Mouse (Mus musculus) liver, embryonic 12.5 days (tissue): ENCODE measurements at regions not wholly inside any gene's neighbourhood (a gene's known extent, or its start where the extent isn't known, plus 50 kb on each side); places are given as distances from the start of the nearest gene placed in this dataset.

ENCODE experiments used
- ATAC-seq: fragments of 200-750 bp; cut with Nextera tagmentation; 2 replicates; pipeline ENCODE4 v1.8.0; 2017; ENCODE audit warnings: moderate number of reproducible peaks, mild to moderate bottlenecking, moderate library complexity
- H3K27ac ChIP-seq: fragments of 300-500 bp; sonication (generic); 2 replicates; pipeline ENCODE4 v1.5.1; 2016; ENCODE audit warnings: mild to moderate bottlenecking
- H3K27me3 ChIP-seq: fragments of 300-500 bp; sonication (generic); replicated peaks from 2 replicates; pipeline ENCODE4 v1.6.1; 2016; ENCODE audit warnings: mild to moderate bottlenecking, moderate library complexity
- H3K36me3 ChIP-seq: fragments of 300-500 bp; sonication (generic); 2 replicates; pipeline ENCODE4 v1.6.1; 2016; ENCODE audit warnings: mild to moderate bottlenecking, moderate library complexity
- H3K4me1 ChIP-seq: fragments of 300-500 bp; sonication (generic); 2 replicates; pipeline ENCODE4 v1.6.1; 2016
- H3K4me2 ChIP-seq: fragments of 300-500 bp; sonication (generic); 2 replicates; pipeline ENCODE4 v1.6.1; 2016; ENCODE audit warnings: mild to moderate bottlenecking, moderate library complexity
- H3K4me3 ChIP-seq: fragments of 300-500 bp; sonication (generic); 2 replicates; pipeline ENCODE4 v1.5.1; 2016; ENCODE audit warnings: mild to moderate bottlenecking, moderate library complexity
- H3K9ac ChIP-seq: fragments of 300-500 bp; sonication (generic); 2 replicates; pipeline ENCODE4 v1.6.1; 2016; ENCODE audit warnings: mild to moderate bottlenecking, moderate library complexity
- H3K9me3 ChIP-seq: fragments of 300-500 bp; sonication (generic); replicated peaks from 2 replicates; pipeline ENCODE4 v1.6.1; 2016; ENCODE audit warnings: mild to moderate bottlenecking, moderate library complexity
- WGBS: fragments of 180-500 bp; shearing (Covaris S2); methylation state at CpG from one replicate; pipeline ENCODE4 v1.1.7; 2016; ENCODE audit not compliant: insufficient replicate concordance; 5-methylcytosine and 5-hydroxymethylcytosine counted together

DNA sequence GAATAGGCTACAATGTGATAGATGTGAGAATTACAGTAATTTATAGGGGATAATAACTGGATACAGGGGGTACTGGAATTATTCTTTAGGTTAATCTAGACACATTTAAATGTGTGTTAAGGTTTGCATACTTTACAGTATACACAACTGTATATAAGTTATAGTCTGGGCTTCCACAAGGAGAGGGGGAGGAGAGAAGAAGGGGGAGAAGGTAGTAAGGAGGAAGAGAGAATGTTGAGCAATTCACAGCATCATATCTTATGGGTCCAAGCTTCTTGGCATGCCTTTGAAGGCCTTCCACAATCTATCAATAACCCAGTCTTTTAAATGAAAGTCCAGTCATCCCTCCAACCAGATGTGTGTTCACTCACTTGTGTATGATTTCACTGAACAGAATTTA is 153.8 kb upstream of the Klf7 start:
- H3K27me3 ChIP-seq = no peaks in the 10 kb centered on the region
- ATAC-seq = no peak

DNA sequence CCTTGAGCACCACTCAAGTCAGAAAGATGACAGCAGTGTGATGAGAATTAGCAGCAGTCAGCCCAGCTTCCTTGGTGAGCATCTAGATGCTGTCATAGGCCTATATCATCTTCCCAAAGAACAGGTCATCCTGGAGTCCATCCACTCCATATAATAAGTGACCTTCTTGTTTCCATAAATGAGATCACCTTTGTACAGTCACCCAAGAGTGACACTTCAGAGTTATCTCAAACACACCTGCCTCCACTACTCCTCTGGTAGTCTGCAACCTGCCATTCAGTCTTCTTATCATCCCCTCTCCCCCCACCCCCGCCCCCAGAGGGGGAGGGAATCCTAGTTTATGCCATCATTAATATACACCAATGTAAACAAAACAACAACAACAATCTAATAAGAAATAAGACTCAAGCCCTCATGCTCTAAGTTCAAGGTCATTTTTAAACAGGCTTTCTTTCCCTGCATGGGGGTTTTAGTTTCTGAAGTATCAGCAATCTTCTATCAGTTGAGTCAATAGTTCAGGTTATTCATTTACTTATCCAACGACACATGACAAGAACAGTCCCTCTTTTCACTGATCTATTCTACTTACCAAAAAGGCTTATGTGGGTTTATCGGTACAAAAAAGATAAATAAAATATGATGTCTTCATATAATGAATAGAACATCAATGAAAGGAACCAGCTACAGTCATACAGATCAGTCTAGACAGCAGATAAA is 153.2 kb upstream of the Klf7 start:
- Histone ChIP-seq H3K4me3 (no peak overlapping the region), H3K27ac (no peak overlapping the region), H3K27me3 (no peaks in the 10 kb centered on the region), H3K9ac (no peak overlapping the region), H3K4me2 (no peak overlapping the region), H3K4me1 (no peaks in the 10 kb centered on the region), H3K9me3 (no peaks in the 10 kb centered on the region), H3K36me3 (no peaks in the 10 kb centered on the region)
- ATAC-seq = no peak
- WGBS = 61% methylated on average over 3 of the region's 3 CpGs

More for the DNA sequence above, 153.8 kb upstream of the Klf7 start:
- Histone ChIP-seq H3K9ac (no peak overlapping the region), H3K36me3 (no peaks in the 10 kb centered on the region), H3K4me3 (no peak overlapping the region), H3K9me3 (no peaks in the 10 kb centered on the region), H3K27ac (no peak overlapping the region), H3K4me1 (no peaks in the 10 kb centered on the region), H3K4me2 (no peak overlapping the region)

DNA sequence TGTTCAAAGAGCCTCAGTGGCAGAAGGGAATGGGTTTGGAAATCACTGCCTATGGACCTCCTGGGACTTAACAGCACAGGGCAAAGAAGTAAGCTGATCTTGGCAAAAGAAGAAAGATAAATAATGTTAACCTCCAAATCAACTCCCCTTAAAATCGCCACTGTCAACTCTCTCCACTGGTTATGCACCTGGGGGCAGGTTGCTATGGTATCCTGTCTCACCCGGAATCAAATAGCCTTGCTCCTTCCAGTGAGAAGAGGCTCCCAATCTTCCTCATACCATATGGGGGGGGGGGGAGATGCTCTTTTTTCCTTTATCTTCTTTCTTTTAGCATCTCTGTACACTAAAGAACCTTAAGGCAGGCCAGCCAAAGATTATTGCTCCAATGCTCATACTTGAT is 135.2 kb upstream of the Klf7 start:
- Histone ChIP-seq H3K9me3 (no peaks in the 10 kb centered on the region), H3K36me3 (no peaks in the 10 kb centered on the region), H3K4me1 (no peaks in the 10 kb centered on the region), H3K9ac (no peak overlapping the region), H3K4me2 (no peak overlapping the region), H3K27ac (no peak overlapping the region), H3K4me3 (no peak overlapping the region), H3K27me3 (no peaks in the 10 kb centered on the region)
- 46% methylated on average over 2 of the region's 2 CpGs for WGBS
- no peak for ATAC-seq

DNA sequence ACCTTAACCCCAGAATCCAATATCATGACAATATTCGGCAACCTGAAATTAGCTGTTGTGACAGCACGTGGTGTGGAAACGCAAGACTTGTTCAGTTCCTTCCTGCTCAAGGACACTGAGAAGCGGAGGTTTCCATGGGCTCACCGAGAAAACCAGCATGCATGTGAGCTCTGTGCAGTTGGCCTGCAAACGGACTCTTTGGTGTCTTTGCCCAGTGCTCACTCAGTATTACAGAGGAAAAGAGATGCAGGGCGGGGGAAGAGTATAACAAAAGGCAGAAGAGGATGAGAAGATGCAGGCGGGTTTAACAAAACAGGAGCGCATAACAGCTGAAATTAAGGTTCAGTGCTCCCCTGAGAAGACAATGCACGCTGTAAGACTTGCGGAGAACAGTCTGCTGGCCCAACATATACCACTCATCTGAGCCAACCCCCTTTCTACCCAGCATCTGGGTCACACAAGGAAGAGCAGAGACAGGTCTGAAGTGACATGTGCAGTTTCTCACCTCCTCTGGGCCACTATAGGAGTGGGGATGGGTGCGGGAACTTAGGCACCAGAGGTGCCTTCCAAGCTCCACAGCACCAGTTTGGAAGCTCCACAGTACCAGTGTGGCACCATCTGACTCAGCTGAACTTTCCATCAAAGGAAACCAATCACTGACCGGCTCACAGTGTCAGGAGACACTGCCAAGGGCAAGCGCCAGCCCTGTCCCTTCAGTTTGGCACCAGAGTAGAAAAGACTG is 133.6 kb upstream of the Klf7 start:
- no peak overlapping the region for H3K4me3 ChIP-seq
- no peak overlapping the region for H3K4me2 ChIP-seq
- WGBS = 65% methylated on average over 14 of the region's 14 CpGs

DNA sequence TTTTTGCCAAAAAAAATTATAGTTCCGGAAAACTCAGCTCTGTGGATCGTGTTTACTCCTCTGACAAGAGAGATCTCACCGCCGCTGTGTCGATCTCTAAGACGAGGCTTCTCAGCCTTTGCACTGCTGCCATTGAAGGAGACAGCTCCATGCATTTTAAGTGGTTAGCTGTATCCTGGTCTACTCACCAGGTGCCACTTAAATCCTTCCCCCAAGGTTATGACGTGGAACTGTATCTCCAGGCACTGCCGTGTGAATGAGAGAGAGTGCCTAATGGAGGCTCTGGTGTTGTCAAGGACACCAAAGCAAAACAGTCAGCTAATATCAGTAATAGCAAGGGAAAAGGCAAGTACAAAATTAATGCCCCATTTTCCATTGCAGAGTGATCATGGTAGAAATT is 132.6 kb upstream of the Klf7 start:
- Histone ChIP-seq H3K9ac (no peak overlapping the region), H3K36me3 (no peaks in the 10 kb centered on the region), H3K27ac (no peak overlapping the region), H3K9me3 (no peaks in the 10 kb centered on the region), H3K4me2 (no peak overlapping the region), H3K4me3 (no peak overlapping the region), H3K27me3 (no peaks in the 10 kb centered on the region), H3K4me1 (no peaks in the 10 kb centered on the region)
- 84% methylated on average over 8 of the region's 8 CpGs for WGBS
- ATAC-seq = no peak

More for the DNA sequence above, 133.6 kb upstream of the Klf7 start:
- no peak for ATAC-seq
- no peak overlapping the region for H3K27ac ChIP-seq
- H3K27me3 ChIP-seq = no peaks in the 10 kb centered on the region
- no peaks in the 10 kb centered on the region for H3K4me1 ChIP-seq
- no peaks in the 10 kb centered on the region for H3K36me3 ChIP-seq
- no peak overlapping the region for H3K9ac ChIP-seq
- no peaks in the 10 kb centered on the region for H3K9me3 ChIP-seq

DNA sequence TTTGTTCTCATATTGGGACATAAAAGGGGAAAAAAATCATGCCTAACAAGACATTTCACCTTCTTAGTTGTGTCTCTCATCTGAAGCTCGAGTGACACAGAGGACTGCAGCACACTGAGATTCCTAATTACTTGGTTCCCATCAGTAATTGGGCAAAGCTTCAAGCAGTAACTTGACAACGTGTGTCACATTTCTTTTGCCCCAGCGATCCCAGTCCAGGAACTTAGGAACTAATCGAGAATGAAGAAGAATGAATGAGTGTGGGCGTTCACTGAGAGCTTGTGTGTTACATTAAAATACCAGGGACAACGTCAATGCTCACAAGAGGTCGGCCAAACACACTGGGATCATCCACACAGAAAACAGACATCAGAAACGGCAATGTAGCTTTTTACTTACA is 131.9 kb upstream of the Klf7 start:
- Histone ChIP-seq H3K9me3 (no peaks in the 10 kb centered on the region), H3K4me2 (no peak overlapping the region), H3K36me3 (no peaks in the 10 kb centered on the region), H3K9ac (no peak overlapping the region), H3K4me1 (no peaks in the 10 kb centered on the region), H3K27me3 (no peaks in the 10 kb centered on the region), H3K4me3 (no peak overlapping the region), H3K27ac (no peak overlapping the region)
- no peak for ATAC-seq
- 68% methylated on average over 8 of the region's 8 CpGs for WGBS

DNA sequence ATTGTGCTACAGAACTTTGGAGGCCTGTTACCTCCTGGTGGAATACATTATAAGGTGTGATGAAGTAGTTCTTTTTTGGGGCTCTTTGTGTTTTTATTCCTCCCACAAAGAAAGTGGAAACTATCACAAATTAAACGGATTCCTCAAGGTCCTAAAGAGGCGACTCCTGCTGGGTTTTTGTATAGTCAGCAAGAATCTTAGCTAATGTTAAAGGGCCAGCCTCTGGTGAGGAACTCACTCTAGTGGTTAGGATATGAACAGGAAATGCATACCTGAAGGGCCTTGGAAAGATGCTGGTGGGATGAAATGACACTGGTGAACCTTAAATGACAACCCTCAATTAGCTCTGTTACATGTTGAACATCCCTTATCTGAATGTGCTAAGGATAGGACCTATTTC is 120.3 kb upstream of the Klf7 start:
- Histone ChIP-seq H3K27ac (no peak overlapping the region), H3K9ac (no peak overlapping the region), H3K4me2 (no peak overlapping the region), H3K36me3 (no peaks in the 10 kb centered on the region), H3K27me3 (no peaks in the 10 kb centered on the region), H3K4me3 (no peak overlapping the region), H3K9me3 (no peaks in the 10 kb centered on the region), H3K4me1 (no peaks in the 10 kb centered on the region)
- no peak for ATAC-seq
- 53% methylated on average over 2 of the region's 2 CpGs for WGBS

DNA sequence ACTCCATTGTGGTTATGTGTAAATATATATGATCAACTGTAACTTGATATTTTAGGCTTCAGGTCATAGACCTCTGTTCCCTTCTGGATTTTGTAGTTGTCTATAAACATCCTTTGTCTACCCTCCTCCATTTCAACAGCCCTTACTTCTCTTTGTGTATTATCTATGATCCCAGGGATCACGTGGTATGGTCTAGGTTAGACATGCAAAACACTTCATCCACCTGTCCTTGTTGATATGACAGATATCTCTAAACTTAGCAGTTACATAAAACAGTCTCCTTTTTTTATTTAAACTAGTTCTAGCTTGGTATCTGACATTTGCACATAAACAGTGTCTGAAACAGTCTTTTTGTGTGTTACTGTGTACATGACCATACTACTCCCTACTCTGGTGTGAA is 107.6 kb upstream of the Klf7 start:
- H3K9me3 ChIP-seq = no peaks in the 10 kb centered on the region
- no peak overlapping the region for H3K27ac ChIP-seq
- no peak overlapping the region for H3K4me3 ChIP-seq
- WGBS = 60% methylated on average over 1 of the region's 1 CpGs
- no peak overlapping the region for H3K9ac ChIP-seq
- ATAC-seq = no peak
- H3K4me2 ChIP-seq = no peak overlapping the region
- H3K27me3 ChIP-seq = no peaks in the 10 kb centered on the region
- H3K4me1 ChIP-seq = no peaks in the 10 kb centered on the region; the same call in 1 of the 2 replicates
- no peaks in the 10 kb centered on the region for H3K36me3 ChIP-seq

DNA sequence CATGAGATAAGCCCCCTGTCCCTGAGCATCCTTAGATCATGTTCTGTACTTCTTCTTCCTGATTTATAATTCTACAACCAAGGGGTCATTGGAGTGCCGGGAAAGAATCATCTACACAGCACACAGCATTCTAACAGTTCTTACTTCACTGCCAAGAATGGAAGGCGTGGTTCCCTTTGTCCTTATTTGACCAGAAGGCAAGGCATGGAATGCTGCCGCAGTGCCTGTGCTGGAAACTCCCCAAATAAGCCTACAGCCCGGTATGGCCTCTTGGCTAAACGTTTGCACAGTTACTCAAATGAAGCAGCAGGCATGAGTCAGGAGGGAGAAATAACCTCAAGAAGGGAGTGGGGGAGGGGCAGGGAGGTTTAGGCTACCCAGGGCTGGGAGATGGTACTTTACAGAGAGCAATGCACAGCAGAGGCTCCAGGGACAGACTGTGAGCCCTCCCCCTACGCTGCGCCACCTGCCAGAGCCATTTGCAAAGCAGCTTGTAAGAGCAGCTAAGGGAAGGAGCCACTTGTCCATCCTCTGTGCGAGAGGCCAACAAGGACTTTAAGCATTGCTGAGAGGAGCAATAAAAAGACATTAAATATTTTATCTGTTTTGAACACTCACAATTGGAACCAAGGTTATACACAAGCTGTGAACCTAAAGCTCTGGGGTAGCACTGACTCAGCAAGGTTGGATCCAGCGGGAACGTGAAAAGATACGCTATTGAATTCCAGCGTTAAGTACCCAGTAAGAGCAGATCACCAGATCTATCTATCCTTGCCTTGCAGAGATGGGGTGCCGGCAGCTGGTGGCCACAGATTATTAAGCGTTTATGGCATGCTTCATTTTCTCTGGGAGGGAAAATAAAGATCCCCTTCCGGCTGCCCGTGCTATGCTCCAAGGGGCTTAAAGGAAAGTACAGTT is 104.2 kb upstream of the Klf7 start:
- no peaks in the 10 kb centered on the region for H3K36me3 ChIP-seq
- 43% methylated on average over 16 of the region's 16 CpGs for WGBS
- no peaks in the 10 kb centered on the region for H3K27me3 ChIP-seq
- H3K4me1 ChIP-seq = no peaks in the 10 kb centered on the region; the same call in 1 of the 2 replicates
- no peak overlapping the region for H3K27ac ChIP-seq
- no peak overlapping the region for H3K4me2 ChIP-seq
- no peak for ATAC-seq
- H3K9ac ChIP-seq = no peak overlapping the region
- no peak overlapping the region for H3K4me3 ChIP-seq
- no peaks in the 10 kb centered on the region for H3K9me3 ChIP-seq

DNA sequence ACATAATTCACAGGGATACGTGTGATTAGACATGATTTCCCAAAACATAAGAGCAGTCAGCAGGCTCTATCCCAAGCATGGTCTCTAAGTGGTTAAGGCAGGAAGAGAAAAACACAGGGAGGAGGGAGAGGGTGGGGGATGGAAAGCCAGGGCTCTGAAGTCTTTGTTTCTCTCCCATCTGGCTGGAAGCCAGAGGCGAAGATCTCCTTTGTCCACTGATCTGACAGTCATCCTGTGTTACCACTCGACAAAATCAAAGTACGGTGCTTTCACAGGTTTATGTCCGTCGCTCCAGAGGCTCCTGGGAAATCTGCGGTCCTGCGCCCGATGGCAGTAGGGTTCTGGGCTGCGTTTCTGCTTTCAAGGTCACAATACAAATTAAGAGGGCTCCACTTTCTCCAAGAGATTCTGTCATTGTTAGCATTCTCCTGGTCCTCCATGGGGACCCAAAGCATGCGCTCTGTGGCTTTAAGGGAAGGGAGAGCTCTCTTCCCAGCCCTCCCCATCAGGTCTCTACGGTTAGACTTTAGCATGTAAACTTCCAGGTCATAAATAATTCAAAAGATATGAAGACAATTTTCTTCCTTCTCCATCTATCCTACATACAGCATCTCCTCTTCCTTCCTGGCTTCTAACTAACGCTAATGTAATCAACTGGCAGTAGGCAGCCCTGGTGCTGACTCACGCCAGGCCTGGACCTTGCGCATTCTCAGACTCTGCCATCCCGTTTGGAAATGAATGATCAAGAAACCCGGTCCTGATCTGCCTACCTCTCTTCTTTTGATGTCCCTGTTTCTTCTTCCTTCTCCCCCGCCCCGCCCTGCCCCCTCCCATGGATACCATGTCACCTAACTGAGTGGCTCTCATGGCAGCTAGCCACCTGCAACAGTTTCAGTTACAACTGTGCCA is 102.0 kb upstream of the Klf7 start:
- H3K9me3 ChIP-seq = no peaks in the 10 kb centered on the region
- no peak overlapping the region for H3K9ac ChIP-seq
- H3K4me2 ChIP-seq = no peak overlapping the region
- 72% methylated on average over 19 of the region's 19 CpGs for WGBS
- H3K4me1 ChIP-seq = no peaks in the 10 kb centered on the region; the same call in 1 of the 2 replicates
- no peak overlapping the region for H3K27ac ChIP-seq
- H3K36me3 ChIP-seq = no peaks in the 10 kb centered on the region
- no peaks in the 10 kb centered on the region for H3K27me3 ChIP-seq
- ATAC-seq = no peak
- no peak overlapping the region for H3K4me3 ChIP-seq

DNA sequence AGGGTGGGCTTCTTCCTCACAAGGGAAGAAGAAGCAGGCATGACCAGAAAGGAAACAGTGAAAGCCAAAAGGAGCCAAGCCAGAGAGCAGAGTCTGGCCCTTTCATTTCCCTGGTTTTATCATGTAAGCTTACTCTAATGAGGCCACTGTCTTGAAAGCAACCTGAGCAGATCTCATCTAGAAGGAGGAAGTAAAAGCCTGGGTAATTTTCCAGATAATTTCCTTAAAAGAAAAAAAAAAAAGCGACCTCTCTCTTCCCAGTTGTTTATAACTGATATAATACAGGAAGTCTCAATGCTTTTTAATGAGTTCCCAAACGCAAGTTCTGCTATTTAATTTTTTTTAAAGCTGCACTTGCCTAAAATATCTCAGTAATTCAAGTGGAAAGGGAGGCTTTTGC is 100.4 kb upstream of the Klf7 start:
- 27% methylated on average over 2 of the region's 2 CpGs for WGBS
- Histone ChIP-seq H3K9ac (no peak overlapping the region), H3K36me3 (no peaks in the 10 kb centered on the region), H3K4me2 (no peak overlapping the region), H3K9me3 (no peaks in the 10 kb centered on the region), H3K27me3 (no peaks in the 10 kb centered on the region), H3K4me1 (no peaks in the 10 kb centered on the region; the same call in 1 of the 2 replicates), H3K4me3 (no peak overlapping the region), H3K27ac (no peak overlapping the region)
- ATAC-seq = no peak
